ENCODE assay signal across 9 mouse cellular contexts in the genomic region with DNA sequence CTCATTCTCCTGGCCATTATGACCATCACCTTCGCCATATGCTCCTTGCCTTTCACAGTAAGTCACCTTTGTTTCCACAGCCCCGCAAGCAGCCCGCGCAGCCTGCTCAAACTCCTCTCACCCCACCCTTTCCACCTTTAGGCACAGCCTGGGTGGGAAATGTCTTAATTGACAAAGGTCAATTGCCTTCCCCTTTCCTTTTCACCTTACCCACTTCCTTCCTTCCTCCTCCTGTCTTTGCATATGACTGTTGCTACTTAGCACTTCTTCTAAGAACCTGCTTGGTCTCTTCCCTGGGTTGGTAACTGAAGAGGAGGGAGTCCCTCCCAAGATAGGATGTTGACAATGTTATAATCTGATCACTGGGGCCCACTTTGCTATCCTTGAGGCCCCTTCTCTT. TPM values are rescaled to one million over a fixed set of nuclear protein-coding genes. Genes with fewer than 3 reads are reported as not detected.
DNase-seq lines count a peak whose midpoint lies in the region; ATAC-seq and TF ChIP-seq lines count a peak whose summit lies in the region.
"Had no signal": no experiment of that assay in that cellular context is flagged by ENCODE, and none has a peak within 500 bp of the region (broad histone marks: within the 10 kb centered on the region; RNA-seq: fewer than 3 reads in every experiment).

No protein-coding gene starts in this region.

- H3K4me2 ChIP-seq in heart, embryonic 12.5 days: peak overlapping the region; percentile 98

- H3K36me3 ChIP-seq in heart, embryonic 12.5 days: no peaks in the 10 kb centered on the region
- H3K36me3 ChIP-seq in E14TG2a.4 (ENCODE audit: insufficient read depth, low read length): no peaks in the 10 kb centered on the region
- no peaks in the 10 kb centered on the region for H3K36me3 ChIP-seq in hindbrain, embryonic 10.5 days
- H3K36me3 ChIP-seq in megakaryocyte, embryonic 14.5 days (replicated peaks; ENCODE audit: low read length): peaks cover 26% of the 10 kb centered on the region

- 20% methylated on average over 4 of the region's 4 CpGs for WGBS in heart, embryonic 12.5 days
- 34% methylated on average over 4 of the region's 4 CpGs for WGBS in hindbrain, embryonic 10.5 days

- no peak overlapping the region for H3K9ac ChIP-seq in heart, embryonic 12.5 days

- peak overlapping the region; percentile 47 for H3K4me3 ChIP-seq in heart, embryonic 12.5 days
- peak overlapping the region; percentile 79 for H3K4me3 ChIP-seq in E14TG2a.4 (replicated peaks; ENCODE audit: low read length)
- H3K4me3 ChIP-seq in hindbrain, embryonic 10.5 days: peak overlapping the region; percentile 62
- H3K4me3 ChIP-seq in megakaryocyte, embryonic 14.5 days (replicated peaks): peak overlapping the region; percentile 99

- no peak for ATAC-seq in heart, embryonic 12.5 days (ENCODE audit: insufficient number of reproducible peaks, low FRiP score)
- ATAC-seq in erythroid progenitor cell, adult 5-6 weeks (replicated peaks; ENCODE audit: low FRiP score, poor library complexity, severe bottlenecking): no peak

- DNase-seq in heart, adult 8-10 months (ENCODE audit: low spot score): no peak
- DNase-seq in hindbrain, embryonic 10.5 days (ENCODE audit: low spot score): no peak
- DNase-seq in layer of hippocampus, postnatal 14 days (ENCODE audit: low spot score in 2 of 2): no peak
- no peak for DNase-seq in layer of hippocampus, adult 18-20 months (ENCODE audit: low spot score in 2 of 2)
- DNase-seq: kidney, adult 8-10 months had no signal

- no peaks in the 10 kb centered on the region for H3K9me3 ChIP-seq in heart, embryonic 12.5 days (replicated peaks)
- no peaks in the 10 kb centered on the region for H3K9me3 ChIP-seq in E14TG2a.4 (ENCODE audit: low read length)
- no peaks in the 10 kb centered on the region for H3K9me3 ChIP-seq in hindbrain, embryonic 10.5 days
- no peaks in the 10 kb centered on the region for H3K9me3 ChIP-seq in megakaryocyte, embryonic 14.5 days

- no peak for TF ChIP-seq CTCF in E14TG2a.4 (conservative IDR thresholded peaks at IDR 0.05; ENCODE audit: low read length)

- peaks cover 40% of the 10 kb centered on the region for H3K27me3 ChIP-seq in heart, embryonic 12.5 days (replicated peaks)
- peaks cover 47% of the 10 kb centered on the region for H3K27me3 ChIP-seq in E14TG2a.4 (ENCODE audit: insufficient read depth, low read length)
- peaks cover 38% of the 10 kb centered on the region for H3K27me3 ChIP-seq in hindbrain, embryonic 10.5 days (ENCODE audit: insufficient read depth, poor library complexity, severe bottlenecking)
- H3K27me3 ChIP-seq in megakaryocyte, embryonic 14.5 days (replicated peaks): no peaks in the 10 kb centered on the region

- no peak overlapping the region for H3K27ac ChIP-seq in heart, embryonic 12.5 days (ENCODE audit: poor library complexity, severe bottlenecking)
- no peak overlapping the region for H3K27ac ChIP-seq in hindbrain, embryonic 10.5 days

- H3K4me1 ChIP-seq in heart, embryonic 12.5 days (replicated peaks): peaks cover 13% of the 10 kb centered on the region
- peaks cover 66% of the 10 kb centered on the region for H3K4me1 ChIP-seq in E14TG2a.4 (replicated peaks; ENCODE audit: low read depth, low read length)
- H3K4me1 ChIP-seq in hindbrain, embryonic 10.5 days (replicated peaks): peaks cover 19% of the 10 kb centered on the region
- peaks cover 70% of the 10 kb centered on the region for H3K4me1 ChIP-seq in megakaryocyte, embryonic 14.5 days

RNA-seq across cellular contexts. Expression of a gene that starts 1.8 kb away (rescaled TPM):
- 0.04 TPM in 1 of 2 replicates, not detected in the other for polyA plus RNA-seq in heart, embryonic 12.5 days (2016; fragmentation: Nextera tagmentation; extraction: Ambion mirVana)
- total RNA-seq in heart, adult 8-10 months (2022): under 1 TPM; 0.11 to 0.28 (median 0.18) TPM
- polyA plus RNA-seq in hindbrain, embryonic 10.5 days (2016; fragmentation: Nextera tagmentation; extraction: Ambion mirVana): 0.04 and 0.14 TPM in 2 replicates
- polyA plus RNA-seq in megakaryocyte, embryonic 14.5 days (2012; ENCODE audit: insufficient read depth, low replicate concordance): 0.63 and 2.0 TPM in 2 replicates
- under 1 TPM; 0.14 to 0.26 TPM for total RNA-seq in layer of hippocampus, postnatal 14 days (2021)
- total RNA-seq in layer of hippocampus, adult 18-20 months (2021): under 1 TPM in 1 of 2 experiments, not detected in 1; 0.20 TPM
- total RNA-seq in erythroid progenitor cell, adult 5-6 weeks (2015; ENCODE audit: low replicate concordance): 0.36 and 2.5 TPM in 2 replicates
- total RNA-seq in erythroid progenitor cell, adult 5-6 weeks (2017; ENCODE audit: low replicate concordance): 0.77 TPM in 1 of 2 replicates, not detected in the other

Comparison
In these comparisons a context has a peak if more than half of its experiments do, and no peak if none do; other contexts are left out.
1. H3K4me3 ChIP-seq: peak in every context shown above with its lines; median percentile 99 in megakaryocyte, embryonic 14.5 days; 79 in E14TG2a.4; 62 in hindbrain, embryonic 10.5 days; 47 in heart, embryonic 12.5 days.